Mouse (Mus musculus) heart, embryonic 11.5 days (tissue): ENCODE measurements at regions not wholly inside any gene's neighbourhood (a gene's known extent, or its start where the extent isn't known, plus 50 kb on each side); places are given as distances from the start of the nearest gene placed in this dataset.

Experiments used
- ATAC-seq: fragments of 200-750 bp; cut with Nextera tagmentation; replicated peaks from 2 replicates; pipeline ENCODE4 v1.8.0; 2017; ENCODE audit warnings: moderate library complexity; ENCODE audit not compliant: insufficient number of reproducible peaks, low FRiP score, low TSS enrichment
- H3K27ac ChIP-seq: fragments of 300-500 bp; sonication (generic); 2 replicates; pipeline ENCODE4 v1.5.1; 2014; ENCODE audit warnings: mild to moderate bottlenecking, low read depth, low read length
- H3K27me3 ChIP-seq: fragments of 300-500 bp; sonication (generic); 2 replicates; pipeline ENCODE4 v1.6.1; 2014; ENCODE audit warnings: mild to moderate bottlenecking, low read length, mixed read lengths; ENCODE audit not compliant: control insufficient read depth, insufficient read depth
- H3K36me3 ChIP-seq: fragments of 300-500 bp; sonication (generic); 2 replicates; pipeline ENCODE4 v1.6.1; 2014; ENCODE audit warnings: mild to moderate bottlenecking, low read length, moderate library complexity, mixed read lengths; ENCODE audit not compliant: control insufficient read depth, insufficient read depth
- H3K4me1 ChIP-seq: fragments of 300-500 bp; sonication (generic); 2 replicates; pipeline ENCODE4 v1.6.1; 2014; ENCODE audit warnings: low read length; ENCODE audit not compliant: control insufficient read depth, insufficient read depth
- H3K4me2 ChIP-seq: fragments of 300-500 bp; sonication (generic); 2 replicates; pipeline ENCODE4 v1.6.1; 2014; ENCODE audit warnings: mild to moderate bottlenecking, moderate library complexity
- H3K4me3 ChIP-seq: fragments of 300-500 bp; sonication (generic); 2 replicates; pipeline ENCODE4 v1.5.1; 2014; ENCODE audit warnings: low read depth, low read length
- H3K9ac ChIP-seq: fragments of 300-500 bp; sonication (generic); 2 replicates; pipeline ENCODE4 v1.6.1; 2014; ENCODE audit warnings: mild to moderate bottlenecking, low read depth, low read length, moderate library complexity
- H3K9me3 ChIP-seq: fragments of 300-500 bp; sonication (generic); replicated peaks from 2 replicates; pipeline ENCODE4 v1.6.1; 2016; ENCODE audit warnings: low read length; ENCODE audit not compliant: control insufficient read depth
- WGBS: fragments of 180-500 bp; shearing (Covaris S2); extraction: QIAGEN DNeasy Blood & Tissue Kit; methylation state at CpG from one replicate; pipeline ENCODE4 v1.1.7; 2014; ENCODE audit not compliant: insufficient replicate concordance; 5-methylcytosine and 5-hydroxymethylcytosine counted together

GRCm38 (mm10) chr1:125508594-125509257, 51.7 kb upstream of the Slc35f5 start:
- H3K27ac ChIP-seq = no peak overlapping the region
- H3K27me3 ChIP-seq = no peaks in the 10 kb centered on the region
- H3K4me3 ChIP-seq = no peak overlapping the region
- no peak overlapping the region for H3K9ac ChIP-seq
- 59% methylated on average over 5 of the region's 5 CpGs for WGBS
- H3K9me3 ChIP-seq = no peaks in the 10 kb centered on the region
- no peak for ATAC-seq
- no peak overlapping the region for H3K4me2 ChIP-seq
- H3K36me3 ChIP-seq = no peaks in the 10 kb centered on the region
- H3K4me1 ChIP-seq = no peaks in the 10 kb centered on the region
